Mouse (Mus musculus) forebrain, embryonic 11.5 days (tissue): ENCODE data around the gene Tmem127. TPM values are rescaled to one million over a fixed set of nuclear protein-coding genes. Genes with fewer than 3 reads are reported as not detected.

Experiments
- polyA plus RNA-seq: library from polyadenylated mRNA; unstranded; fragments of >200 nt; fragmentation: Nextera tagmentation; extraction: Ambion mirVana; gene quantifications from 2 replicates; pipeline ENCODE4 v1.2.1, GENCODE M21; 2014

Tmem127 gene
- polyA plus RNA-seq, 1 experiment from 2014 or later: 23.0 TPM

Other genes starting within 250 kb of the Tmem127 start
- 11.3 and 13.1 TPM in 2 replicates for gene Ap4e1, start 239.2 kb upstream of the Tmem127 start, polyA plus RNA-seq
- 15.2 and 20.3 TPM in 2 replicates for gene Blvra, start 177.2 kb upstream of the Tmem127 start, polyA plus RNA-seq
- 130 and 132 TPM in 2 replicates for gene Ncaph, start 114.0 kb upstream of the Tmem127 start, polyA plus RNA-seq
- 22.5 and 23.5 TPM in 2 replicates for gene Itpripl1, start 104.5 kb upstream of the Tmem127 start, polyA plus RNA-seq
- 2.1 and 2.9 TPM in 2 replicates for gene 1810024B03Rik, start 39.6 kb upstream of the Tmem127 start, polyA plus RNA-seq
- gene Snrnp200, start 39.5 kb upstream of the Tmem127 start, polyA plus RNA-seq: 113 and 115 TPM in 2 replicates
- gene Ciao1, start 92 bp upstream of the Tmem127 start, polyA plus RNA-seq: 46.3 and 55.6 TPM in 2 replicates
- gene Stard7, start 22.3 kb downstream of the Tmem127 start, polyA plus RNA-seq: 95.0 and 102 TPM in 2 replicates
- 3.9 and 5.2 TPM in 2 replicates for gene Dusp2, start 88.3 kb downstream of the Tmem127 start, polyA plus RNA-seq
- not detected in 2 replicates for gene Astl, start 90.7 kb downstream of the Tmem127 start, polyA plus RNA-seq
- gene Adra2b, start 115.3 kb downstream of the Tmem127 start, polyA plus RNA-seq: 3.4 and 4.1 TPM in 2 replicates
- gene Gpat2, start 177.3 kb downstream of the Tmem127 start, polyA plus RNA-seq: 0.16 and 0.40 TPM in 2 replicates
- 25.8 and 26.0 TPM in 2 replicates for gene Fahd2a, start 196.7 kb downstream of the Tmem127 start, polyA plus RNA-seq